Mouse (Mus musculus): Measurements from ENCODE around the gene Zbtb6. TPM values are rescaled to one million over a fixed set of nuclear protein-coding genes. Genes with fewer than 3 reads are reported as not detected.

Zbtb6 gene
- polyA plus RNA-seq, 1 experiment = 7.4 TPM

DNA sequence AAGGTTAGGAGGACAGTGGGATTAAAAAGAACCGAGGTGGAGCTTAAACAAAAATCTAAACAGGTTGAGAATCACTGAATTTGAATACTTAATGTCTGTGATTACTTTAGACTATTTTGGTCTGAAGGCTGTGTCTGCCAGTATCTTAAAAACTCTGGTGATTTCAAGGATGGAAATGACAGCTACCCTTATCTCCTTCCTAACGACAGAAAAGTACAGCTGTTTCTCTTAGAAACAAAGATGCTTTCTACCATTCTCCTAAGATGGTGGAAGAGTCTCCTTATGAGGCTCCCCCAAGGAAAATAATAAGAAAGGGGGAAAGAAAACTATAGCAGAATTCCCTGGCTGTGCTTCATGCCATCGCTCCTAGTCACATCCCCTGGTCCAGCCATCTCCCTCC is 21.1 kb downstream of the Zbtb6 start:
- Histone ChIP-seq H3K4me1 (ENCODE audit: control insufficient read depth, insufficient read depth, low read length) (no peaks in the 10 kb centered on the region; the same call in 1 of the 2 replicates), H3K4me3 (replicated peaks; ENCODE audit: insufficient read depth, low read depth, low read length) (peak overlapping the region; percentile 85), H3K27ac (ENCODE audit: insufficient read depth, low read length) (peak overlapping the region; percentile 85), H3K27me3 (ENCODE audit: control insufficient read depth, insufficient read depth, low read length) (no peaks in the 10 kb centered on the region)
- TF ChIP-seq POLR2A (IDR thresholded peaks at IDR 0.05; ENCODE audit: borderline replicate concordance, insufficient read depth, low read length) = no peak
- no peak for TF ChIP-seq CTCF (IDR thresholded peaks at IDR 0.05; ENCODE audit: borderline replicate concordance, insufficient read depth, low read depth, low read length)
- WGBS = under 1% methylated on average over 3 of the region's 3 CpGs
- DNase-seq = no peak

DNA sequence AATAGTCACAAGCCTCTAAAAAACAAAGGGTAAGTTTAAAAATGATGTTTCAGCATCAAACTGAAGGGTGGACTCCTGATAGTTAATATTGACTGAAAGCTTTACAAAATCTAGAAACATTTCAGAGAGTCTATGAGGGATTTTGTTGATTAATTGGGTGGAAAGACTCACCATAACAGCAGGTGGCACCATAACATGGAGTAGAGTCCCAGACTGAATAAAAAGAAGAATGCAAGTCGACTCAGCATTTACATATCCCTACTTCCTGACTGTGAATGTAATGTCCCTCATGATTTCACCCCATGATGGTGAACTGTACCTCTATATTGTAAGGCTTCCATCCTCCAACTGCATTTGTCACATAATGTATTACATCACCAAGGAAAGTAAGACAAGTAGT is 47.4 kb downstream of the Zbtb6 start:
- H3K27me3 ChIP-seq (ENCODE audit: control insufficient read depth, insufficient read depth, low read length) = no peaks in the 10 kb centered on the region
- TF ChIP-seq CTCF (IDR thresholded peaks at IDR 0.05; ENCODE audit: borderline replicate concordance, insufficient read depth, low read depth, low read length) (no peak), POLR2A (IDR thresholded peaks at IDR 0.05; ENCODE audit: borderline replicate concordance, insufficient read depth, low read length) (no peak)
- no peak overlapping the region for H3K4me3 ChIP-seq (replicated peaks; ENCODE audit: insufficient read depth, low read depth, low read length)
- WGBS = 32% methylated on average over 1 of the region's 1 CpGs
- H3K4me1 ChIP-seq (ENCODE audit: control insufficient read depth, insufficient read depth, low read length) = no peaks in the 10 kb centered on the region
- H3K27ac ChIP-seq (ENCODE audit: insufficient read depth, low read length) = no peak overlapping the region
- DNase-seq = no peak

DNA sequence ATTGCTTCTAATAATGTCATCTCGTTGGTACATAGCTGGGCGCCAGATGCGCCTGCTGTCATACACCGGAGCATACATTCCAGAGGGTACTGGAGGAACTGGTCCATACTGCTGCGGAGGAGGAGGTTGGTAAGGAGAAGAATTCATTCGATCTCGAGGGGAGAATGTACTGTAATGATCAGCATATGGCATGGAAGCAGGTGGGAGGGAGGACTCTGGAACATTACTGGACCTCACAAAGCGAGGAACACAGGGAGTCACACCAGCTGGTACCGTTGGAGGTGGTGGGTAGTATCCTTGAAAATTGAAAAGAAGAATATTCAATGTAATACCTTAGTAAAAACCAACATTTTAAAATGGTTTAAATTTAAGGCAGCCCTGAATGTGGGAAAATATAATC is 60.0 kb downstream of the Zbtb6 start:
- H3K27ac ChIP-seq (ENCODE audit: insufficient read depth, low read length) = no peak overlapping the region
- no peaks in the 10 kb centered on the region for H3K4me1 ChIP-seq (ENCODE audit: control insufficient read depth, insufficient read depth, low read length)
- TF ChIP-seq CTCF (IDR thresholded peaks at IDR 0.05; ENCODE audit: borderline replicate concordance, insufficient read depth, low read depth, low read length) (no peak), POLR2A (IDR thresholded peaks at IDR 0.05; ENCODE audit: borderline replicate concordance, insufficient read depth, low read length) (no peak)
- no peak overlapping the region for H3K4me3 ChIP-seq (replicated peaks; ENCODE audit: insufficient read depth, low read depth, low read length)
- no peak for DNase-seq
- H3K27me3 ChIP-seq (ENCODE audit: control insufficient read depth, insufficient read depth, low read length) = no peaks in the 10 kb centered on the region
- WGBS = 52% methylated on average over 9 of the region's 9 CpGs

DNA sequence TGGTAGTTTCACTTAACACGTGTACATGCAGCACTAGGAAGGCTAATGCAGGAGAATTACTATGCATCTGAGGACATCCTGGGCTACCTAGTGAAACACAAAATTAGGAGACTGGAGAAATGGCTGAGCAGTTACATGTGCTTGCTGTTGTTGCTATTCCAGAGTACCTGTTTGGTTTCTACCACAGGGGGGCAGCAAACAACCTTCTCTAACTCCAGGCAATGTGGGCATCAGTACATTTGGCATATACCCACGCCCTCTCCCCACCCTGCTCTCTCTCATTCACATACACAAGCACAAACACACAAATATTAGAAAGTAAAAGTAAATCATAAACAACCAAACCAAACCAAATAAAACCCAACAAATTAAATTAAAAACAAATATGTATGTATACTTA is 62.8 kb downstream of the Zbtb6 start:
- DNase-seq = peak; percentile 46 to 50
- no peaks in the 10 kb centered on the region for H3K27me3 ChIP-seq (ENCODE audit: control insufficient read depth, insufficient read depth, low read length)
- H3K4me1 ChIP-seq (ENCODE audit: control insufficient read depth, insufficient read depth, low read length) = no peaks in the 10 kb centered on the region
- TF ChIP-seq POLR2A (IDR thresholded peaks at IDR 0.05; ENCODE audit: borderline replicate concordance, insufficient read depth, low read length) (no peak), CTCF (IDR thresholded peaks at IDR 0.05; ENCODE audit: borderline replicate concordance, insufficient read depth, low read depth, low read length) (peak; percentile 67)
- WGBS = 42% methylated on average over 2 of the region's 2 CpGs
- no peak overlapping the region for H3K4me3 ChIP-seq (replicated peaks; ENCODE audit: insufficient read depth, low read depth, low read length)
- H3K27ac ChIP-seq (ENCODE audit: insufficient read depth, low read length) = no peak overlapping the region

DNA sequence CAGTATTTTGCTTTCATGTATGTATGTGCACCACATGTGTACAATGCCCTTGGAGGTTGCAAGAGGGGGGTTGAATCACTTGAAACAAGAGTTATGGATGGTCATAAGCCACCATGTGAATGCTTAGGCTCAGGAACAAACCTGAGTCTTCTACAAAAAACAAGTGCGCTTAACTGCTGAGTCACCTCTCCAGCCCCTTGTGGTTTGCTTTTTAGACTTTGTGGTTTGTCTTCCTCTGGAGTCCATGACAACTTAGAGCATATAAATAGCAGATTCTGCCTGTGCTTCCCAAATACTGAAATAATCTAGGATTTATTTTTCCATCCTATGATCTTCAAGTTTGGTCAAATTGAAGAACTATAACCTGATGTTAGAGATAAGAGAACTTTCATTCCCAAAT is 67.0 kb downstream of the Zbtb6 start:
- Histone ChIP-seq H3K4me3 (replicated peaks; ENCODE audit: insufficient read depth, low read depth, low read length) (no peak overlapping the region), H3K4me1 (ENCODE audit: control insufficient read depth, insufficient read depth, low read length) (no peaks in the 10 kb centered on the region)
- no peak for TF ChIP-seq POLR2A (IDR thresholded peaks at IDR 0.05; ENCODE audit: borderline replicate concordance, insufficient read depth, low read length)
- no peak for TF ChIP-seq CTCF (IDR thresholded peaks at IDR 0.05; ENCODE audit: borderline replicate concordance, insufficient read depth, low read depth, low read length)

More for the DNA sequence above, 67.0 kb downstream of the Zbtb6 start:
- no peak for DNase-seq
- no peak overlapping the region for H3K27ac ChIP-seq (ENCODE audit: insufficient read depth, low read length)
- no peaks in the 10 kb centered on the region for H3K27me3 ChIP-seq (ENCODE audit: control insufficient read depth, insufficient read depth, low read length)
- 93% methylated on average over 1 of the region's 1 CpGs for WGBS

Other genes starting within 250 kb of the Zbtb6 start
- not detected in 2 replicates for gene Olfr366, start 231.6 kb downstream of the Zbtb6 start, polyA plus RNA-seq (2012; rRNA removed)
- gene Olfr368, start 116.7 kb downstream of the Zbtb6 start, polyA plus RNA-seq (2012; rRNA removed) = not detected in 2 replicates
- gene Pdcl, start 83.8 kb downstream of the Zbtb6 start, polyA plus RNA-seq (2012; rRNA removed) = 31.0 and 33.7 TPM in 2 replicates
- 27.3 TPM in 2 replicates for gene Rc3h2, start 20.3 kb downstream of the Zbtb6 start, polyA plus RNA-seq (2012; rRNA removed)
- gene Zbtb26, start within 50 bp of the Zbtb6 start, polyA plus RNA-seq (2012; rRNA removed) = 7.7 and 8.3 TPM in 2 replicates
- 40.4 and 42.3 TPM in 2 replicates for gene Rabgap1, start 108 bp upstream of the Zbtb6 start, polyA plus RNA-seq (2012; rRNA removed)
- 1.0 and 1.4 TPM in 2 replicates for gene Gpr21, start 73.2 kb upstream of the Zbtb6 start, polyA plus RNA-seq (2012; rRNA removed)

Measured in cerebellum, adult 2 months (tissue).